Mouse (Mus musculus) gastrocnemius, adult 8-10 months (tissue): ENCODE results near the gene Map3k5. TPM values are rescaled to one million over a fixed set of nuclear protein-coding genes. Genes with fewer than 3 reads are reported as not detected.
A peak's percentile ranks its signal among the peaks of the same experiment; 100 is the strongest.

Experiments used
- DNase-seq, 2 experiments: peaks; one replicate each; pipeline ENCODE4 v3.0.0; 2022; ENCODE audit warnings: low spot score in 2 of 2
- total RNA-seq, 4 experiments: library from RNA; stranded (reverse); gene quantifications; 2 replicates each; pipeline ENCODE4 v1.2.4; 2022

Map3k5 gene
- total RNA-seq, 4 experiments from 2014 or later, result 6.0 to 8.3 (median 6.6) TPM

DNA sequence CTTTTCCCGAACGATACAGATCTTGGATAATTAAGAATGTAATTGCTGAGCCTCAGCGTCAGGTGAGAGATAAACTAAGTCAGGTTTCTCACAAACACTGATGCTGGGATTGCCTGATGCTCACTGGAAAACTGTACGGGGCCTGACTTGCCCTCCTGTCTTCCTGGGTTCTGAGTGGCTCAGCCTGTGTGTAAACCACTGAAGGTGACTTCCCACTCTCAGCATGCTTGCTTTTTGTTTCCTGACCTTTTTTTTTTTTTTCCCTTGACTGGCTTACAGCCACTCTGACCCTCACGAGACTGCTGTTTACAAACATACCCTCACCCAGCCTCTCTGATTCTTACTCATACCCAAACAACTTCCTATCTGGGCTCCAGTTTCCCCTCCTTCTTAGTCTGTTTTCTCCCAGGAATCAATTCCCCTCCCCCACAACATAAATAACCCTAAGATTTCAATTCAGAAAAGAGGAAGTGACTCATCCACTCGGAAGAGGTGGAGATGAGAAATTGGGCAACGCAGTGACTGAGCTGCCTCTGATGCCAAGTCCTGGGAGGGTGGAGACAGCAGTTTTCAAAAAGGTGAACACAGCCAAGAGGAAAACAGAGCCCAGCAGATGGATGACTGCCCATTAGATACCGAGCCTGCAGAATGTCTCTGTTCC is 170.1 kb downstream of the Map3k5 start:
- DNase-seq, result peak; percentile 49 to 73

DNA sequence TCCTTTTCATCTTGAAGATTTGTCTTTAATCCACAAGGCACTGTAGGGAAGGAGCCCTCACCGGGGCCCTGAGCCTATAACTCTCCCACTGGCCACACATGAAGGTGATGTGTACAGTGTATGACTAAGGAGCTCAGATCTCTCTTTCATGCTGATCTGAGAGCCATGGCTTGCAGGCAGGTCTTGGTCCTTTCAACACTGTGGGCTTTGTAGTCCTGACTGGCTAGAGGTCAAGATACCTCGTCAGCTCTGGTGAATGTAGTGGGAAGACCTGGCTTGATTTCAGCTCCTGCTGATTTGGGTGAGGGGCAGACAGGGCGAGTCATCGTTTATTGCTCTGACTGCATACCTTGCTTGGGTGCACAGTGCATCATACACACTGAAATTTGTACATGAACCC is 171.3 kb downstream of the Map3k5 start:
- no peak for DNase-seq

DNA sequence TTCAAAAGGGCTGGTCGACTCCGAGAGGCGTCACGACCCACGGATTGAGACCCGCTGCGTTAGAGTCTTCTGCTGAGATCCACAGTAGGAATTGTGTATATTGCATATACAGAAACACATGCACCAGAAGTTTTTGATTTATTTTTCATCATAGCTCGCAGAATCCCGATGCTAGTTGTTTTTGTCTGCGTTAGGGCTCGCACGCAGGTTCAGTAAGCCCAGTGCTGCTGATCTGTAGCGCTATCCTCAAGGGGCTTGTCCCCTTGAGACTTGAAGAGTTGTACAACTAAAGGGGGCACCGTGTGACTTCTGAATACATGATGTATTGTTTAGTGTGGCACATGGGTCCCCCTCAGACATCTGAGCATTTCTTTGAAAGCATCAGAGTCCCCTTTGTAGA is 172.8 kb downstream of the Map3k5 start:
- no peak for DNase-seq

DNA sequence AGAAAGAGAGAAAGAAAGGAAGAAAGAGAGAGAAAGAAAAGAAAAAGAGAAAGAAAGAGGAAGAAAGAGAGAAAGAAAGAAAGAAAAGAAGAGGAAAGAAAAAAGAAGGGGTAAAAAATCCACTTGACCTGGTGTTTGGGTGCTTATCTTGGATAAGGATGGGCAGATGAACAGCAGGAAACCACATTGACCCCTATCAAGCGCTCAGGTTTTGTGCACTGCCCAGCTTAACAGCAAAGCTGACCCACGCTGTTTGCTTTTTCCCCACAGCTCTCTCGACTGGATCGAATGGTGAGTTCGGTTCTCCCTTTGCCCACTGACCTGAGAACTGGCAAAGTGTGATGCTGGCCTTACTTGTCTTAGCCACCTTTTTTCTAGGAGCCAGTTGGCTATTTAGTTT is 177.2 kb downstream of the Map3k5 start:
- DNase-seq, result no peak

DNA sequence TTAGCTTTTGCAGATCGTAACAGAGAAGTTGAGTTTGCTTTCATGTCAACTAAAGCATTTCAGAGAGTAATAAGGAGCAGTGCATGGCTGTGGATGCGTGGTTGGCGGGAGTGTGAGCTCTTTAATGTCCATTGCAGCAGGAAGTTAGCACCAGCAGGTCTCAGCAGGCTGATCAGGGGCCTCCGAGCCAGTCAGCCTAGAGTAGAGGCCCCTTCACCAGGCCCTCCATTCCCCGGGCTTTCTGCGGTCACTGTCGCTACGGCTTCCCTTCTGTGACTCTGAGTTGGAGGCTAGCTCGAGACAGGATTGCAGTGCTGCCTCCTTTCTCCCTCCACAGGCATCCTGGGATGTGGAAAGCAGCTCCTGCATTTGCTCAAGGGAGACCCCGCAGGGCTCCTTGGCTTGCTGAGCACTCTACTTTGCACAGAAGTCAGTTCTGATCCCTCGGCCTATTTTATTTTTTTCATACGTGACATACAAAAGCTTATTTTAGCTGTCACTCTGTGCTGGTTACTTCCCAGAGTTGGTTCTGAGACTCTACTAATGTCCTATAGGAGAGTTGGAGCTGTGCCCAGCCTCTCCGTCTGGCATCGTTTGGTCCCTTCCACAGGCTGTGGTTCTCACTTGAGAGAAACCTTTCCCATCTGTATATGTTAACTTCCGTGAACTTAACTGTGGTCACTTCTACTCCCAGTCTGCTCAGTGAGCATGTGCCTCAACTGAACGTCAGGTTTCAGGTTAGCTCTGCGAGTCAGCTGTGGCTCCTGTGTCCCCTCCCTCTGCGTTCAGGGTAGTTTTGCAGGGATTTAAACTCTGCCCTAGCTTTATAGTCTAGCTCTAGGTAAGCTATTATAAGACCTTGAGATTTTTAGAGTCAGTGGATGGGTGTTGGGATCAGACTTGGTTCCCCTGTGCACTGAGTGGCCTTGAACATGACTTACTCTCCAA is 178.0 kb downstream of the Map3k5 start:
- no peak for DNase-seq

DNA sequence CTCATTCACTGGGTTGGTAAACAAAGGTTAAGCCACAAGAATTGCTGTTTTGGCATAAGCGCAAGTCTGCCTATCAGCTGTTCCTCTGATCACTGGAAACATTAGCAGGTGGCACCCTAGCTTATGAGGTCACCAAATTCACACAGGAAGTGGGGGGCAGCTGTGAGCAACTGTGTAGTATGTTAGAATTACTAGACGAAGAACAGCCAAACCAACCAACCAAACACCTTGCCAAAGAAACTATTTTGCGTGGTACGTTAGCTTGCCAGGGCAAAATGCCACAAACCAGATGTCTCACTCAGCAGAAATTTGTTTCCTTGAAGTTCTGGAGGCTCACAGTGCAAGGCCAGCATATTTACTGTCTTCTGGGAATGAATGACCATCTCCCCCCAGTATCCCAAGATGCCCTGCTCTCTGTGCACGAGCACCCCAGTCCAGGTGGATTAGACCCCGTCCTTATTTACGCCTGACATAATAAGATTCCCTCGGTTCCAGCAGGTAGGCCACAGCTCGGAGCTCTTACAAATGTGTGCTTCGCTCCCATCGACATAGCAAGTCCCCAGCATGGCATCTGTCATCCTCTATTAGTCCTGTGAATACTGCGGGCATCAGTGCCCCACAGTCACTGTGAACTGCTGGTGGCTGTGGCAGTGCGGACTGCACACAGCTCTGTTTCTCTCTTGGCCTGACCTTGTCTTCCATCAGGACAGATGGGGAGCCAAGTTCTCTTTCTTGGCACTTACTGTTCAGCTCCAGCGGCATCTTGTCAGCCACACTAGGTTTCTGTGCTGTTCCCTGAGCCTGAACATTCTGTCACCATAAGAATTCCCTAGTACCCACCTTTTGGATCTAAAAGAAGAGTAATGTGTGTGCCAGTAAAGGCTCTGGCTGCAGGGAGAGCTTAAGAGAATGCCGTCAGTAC is 185.5 kb downstream of the Map3k5 start:
- no peak for DNase-seq

DNA sequence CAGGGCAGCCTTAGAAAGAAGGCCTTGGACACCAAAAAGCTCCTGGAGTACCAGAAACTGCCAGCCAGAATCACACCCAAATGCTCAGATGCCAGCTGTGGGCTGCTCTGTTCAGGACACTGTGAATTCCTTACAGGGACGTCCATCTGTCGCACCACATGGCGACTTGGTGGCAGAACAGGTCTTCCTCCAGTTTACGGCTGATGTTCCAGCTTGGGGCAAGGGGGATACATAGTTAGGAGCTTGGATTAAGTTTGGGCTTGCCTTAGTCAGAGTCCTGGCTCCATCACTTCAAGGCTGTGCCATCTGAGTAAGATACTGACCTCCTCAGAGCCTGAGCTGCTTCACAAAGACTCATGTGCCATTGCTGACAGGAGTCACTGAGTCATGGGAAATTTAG is 187.7 kb downstream of the Map3k5 start:
- DNase-seq, result no peak

DNA sequence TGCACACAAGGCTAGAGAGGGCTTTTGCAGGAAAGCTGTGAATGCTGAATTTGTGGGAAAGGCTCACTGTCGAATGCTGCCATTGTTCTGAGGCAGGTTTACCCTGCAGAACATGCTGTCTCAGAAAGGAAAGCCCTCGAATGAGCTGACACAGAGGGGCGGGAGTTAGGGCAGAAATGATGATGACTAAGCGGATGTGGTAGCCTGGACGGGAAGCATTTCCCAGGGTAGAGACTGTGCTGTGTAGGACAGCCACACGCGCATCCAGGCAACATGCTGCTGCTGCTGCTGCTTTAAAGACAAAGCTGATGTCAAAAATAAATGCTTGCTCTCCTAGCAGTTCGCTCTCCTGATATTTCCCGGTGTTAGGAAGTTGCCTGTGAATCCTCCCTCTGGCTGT is 189.1 kb downstream of the Map3k5 start:
- no peak for DNase-seq

DNA sequence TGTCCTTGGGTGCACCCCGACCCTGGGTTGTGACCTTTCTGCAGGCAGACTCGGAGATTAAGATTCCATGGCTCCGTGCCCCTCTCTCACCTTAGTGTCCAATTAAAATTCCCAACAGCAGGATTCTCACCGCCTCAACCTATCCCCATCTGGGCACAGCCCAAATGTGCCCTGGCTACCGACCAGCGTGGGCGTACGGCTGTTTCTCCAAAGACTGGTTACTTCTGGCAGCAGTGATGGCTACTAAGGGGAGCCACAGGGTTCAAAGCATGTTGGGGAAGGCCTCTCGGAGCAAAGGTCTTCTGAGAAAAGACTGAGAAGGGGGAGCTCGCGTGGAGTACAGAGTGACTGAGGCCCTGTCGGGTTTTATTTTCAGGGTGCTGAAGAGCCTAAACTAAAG is 190.3 kb downstream of the Map3k5 start:
- DNase-seq, result no peak

DNA sequence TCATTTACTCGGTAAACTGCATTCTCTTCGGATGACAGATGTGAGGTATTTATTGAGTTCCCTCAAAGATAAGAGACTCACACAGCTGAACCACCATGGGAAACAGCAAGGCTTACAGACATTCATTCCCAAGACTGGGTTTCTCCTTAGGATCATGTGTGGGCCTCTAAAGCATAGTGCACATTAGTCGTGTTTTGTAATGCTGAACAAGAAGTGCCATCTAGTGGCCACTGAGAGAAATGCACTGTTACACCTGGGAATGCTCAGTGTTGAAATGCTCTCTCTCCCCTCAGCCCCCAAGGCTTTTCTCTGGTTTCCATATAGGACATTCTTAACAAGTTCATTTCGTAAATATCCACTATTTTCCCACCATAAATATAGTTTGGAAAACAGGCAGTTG is 191.0 kb downstream of the Map3k5 start:
- DNase-seq, result peak in 1 of 2 experiments; percentile 27

DNA sequence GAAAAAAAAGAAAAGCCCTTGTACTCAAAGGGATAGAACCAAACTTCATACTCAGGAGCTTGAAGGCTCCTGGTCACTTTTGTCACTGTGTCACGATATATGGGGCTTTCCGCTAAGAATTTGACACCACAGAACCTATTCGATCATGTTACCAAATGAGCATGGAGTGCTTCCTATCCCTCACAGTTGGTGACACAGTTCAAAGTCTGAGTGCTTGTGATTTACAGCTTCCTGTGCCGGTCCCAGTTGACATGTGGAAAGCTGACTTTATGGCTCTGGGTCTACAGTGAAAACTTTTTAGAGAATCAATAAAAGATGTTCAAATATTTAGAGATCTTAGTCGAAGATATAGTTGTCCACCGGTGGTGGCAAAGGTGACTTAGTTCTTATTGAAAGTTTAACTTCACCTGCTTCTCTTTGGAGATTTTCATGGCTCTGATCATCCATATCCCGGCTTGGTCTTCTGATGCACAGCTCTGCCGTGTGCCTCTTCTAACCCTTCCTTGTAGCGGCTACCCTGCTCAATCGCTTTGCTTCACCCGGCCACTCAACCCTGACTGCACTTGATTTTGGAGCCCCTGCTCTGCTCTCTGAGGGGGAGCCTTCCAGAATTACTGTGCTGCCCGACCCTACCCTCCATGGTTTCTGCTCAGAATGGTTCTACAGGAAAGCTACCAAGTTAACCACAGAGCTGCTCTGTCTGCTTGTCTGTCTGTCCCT is 198.8 kb downstream of the Map3k5 start:
- DNase-seq, result no peak

DNA sequence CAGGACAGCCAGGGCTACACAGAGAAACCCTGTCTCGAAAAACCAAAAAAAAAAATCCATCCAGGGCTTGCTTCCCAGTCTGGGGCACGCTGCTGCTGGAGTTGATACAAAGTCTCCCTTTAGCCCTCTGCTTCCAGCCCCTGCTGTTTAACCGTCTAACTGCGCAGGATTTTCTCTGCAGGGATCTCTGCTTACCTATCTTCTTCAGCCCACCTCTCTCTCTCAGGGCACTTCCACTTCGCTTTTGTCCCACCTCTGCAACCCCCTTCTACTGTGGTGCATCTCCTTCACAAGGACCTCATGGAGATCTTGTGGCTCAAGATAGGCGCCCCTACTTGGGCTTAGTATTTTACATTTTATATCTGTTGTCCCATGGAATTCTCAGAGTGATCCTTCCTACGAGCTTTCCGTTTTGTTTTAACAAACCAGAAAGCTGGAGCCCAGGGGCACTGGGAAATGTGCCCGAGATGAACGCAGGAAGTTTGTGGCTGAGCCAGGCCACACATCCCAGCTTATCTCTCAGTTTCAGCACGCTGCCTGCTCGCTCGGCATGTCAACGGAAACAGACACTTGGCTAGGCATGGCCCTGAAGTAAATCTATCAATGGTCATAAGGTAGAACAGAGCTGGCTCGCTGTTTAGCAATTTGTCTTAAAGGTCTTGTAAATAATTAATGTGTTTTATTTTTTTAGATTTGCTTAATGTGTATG is 201.2 kb downstream of the Map3k5 start:
- DNase-seq, result no peak

DNA sequence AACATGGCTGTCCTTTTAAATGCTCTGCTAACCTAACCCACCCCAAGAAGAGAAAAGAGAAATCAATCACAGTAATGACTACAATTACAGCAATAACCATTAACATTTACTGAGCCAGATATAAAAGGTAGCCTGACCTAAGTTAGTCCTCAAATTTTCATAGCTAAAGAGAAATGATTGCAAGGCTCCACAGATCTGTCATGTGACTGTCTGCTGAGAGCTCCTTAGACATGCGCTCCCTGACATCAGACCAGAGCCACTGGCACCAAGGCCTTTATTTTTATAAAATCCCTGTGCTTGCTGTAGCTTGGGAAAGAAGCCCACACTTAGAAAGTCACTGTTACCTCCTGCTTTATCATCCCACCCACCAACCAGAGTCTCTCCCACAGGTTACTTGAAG is 202.2 kb downstream of the Map3k5 start:
- DNase-seq, result no peak

DNA sequence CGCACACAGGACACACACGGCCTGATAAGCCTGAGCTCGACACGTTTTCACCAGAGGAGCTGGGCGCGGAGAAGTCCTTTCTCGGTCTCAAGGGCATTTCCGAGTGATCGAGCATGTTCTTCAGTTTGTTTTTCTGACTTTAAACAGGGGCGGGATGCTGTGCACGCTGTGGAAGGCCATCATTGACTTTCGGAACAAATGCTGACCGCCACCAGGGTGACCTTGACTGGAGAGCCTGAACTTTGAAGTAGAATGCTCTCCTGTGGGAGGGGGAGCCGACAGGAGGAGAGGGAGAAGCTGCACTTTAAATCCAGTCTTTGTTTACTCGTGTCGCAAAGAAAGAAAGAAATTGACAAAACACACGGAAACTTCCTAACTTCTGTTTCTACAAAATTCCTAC is 207.1 kb downstream of the Map3k5 start:
- DNase-seq, result no peak

DNA sequence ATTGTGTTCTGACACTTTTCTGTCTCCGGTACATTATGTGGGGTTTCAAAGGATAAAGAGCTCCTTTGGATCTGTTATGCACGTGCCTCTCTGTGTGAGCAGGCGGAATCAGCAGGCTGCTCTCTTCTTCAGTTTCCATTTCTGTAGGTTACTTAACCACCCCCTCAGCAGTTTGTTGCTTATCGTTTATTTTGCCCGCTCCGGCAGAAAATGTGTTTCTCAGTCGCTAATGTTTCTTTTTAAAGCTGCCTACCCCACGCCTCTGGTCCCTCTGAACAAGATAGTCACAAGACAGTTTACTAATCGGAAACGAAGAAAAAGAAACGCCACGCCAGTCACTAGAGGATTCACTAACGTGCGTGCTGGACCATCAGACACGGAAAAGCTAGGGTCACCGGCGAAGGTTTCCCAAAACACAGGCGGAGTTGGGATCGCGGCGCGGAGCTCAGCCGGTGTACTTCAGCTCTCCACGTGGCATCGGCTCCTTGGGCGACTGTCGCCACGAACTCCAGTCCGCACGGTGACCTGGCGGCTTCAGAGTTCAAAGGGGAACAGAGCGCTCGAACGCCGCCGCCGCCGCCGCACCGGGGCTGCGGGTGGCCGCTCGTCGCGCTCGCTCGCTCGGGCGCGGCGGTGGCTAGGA is 214.0 kb downstream of the Map3k5 start, which contains the start of gene Map7:
Gene Map7 (plus strand): TSS at position 342 of the 643 bp plus-strand sequence.
- no peak for DNase-seq

DNA sequence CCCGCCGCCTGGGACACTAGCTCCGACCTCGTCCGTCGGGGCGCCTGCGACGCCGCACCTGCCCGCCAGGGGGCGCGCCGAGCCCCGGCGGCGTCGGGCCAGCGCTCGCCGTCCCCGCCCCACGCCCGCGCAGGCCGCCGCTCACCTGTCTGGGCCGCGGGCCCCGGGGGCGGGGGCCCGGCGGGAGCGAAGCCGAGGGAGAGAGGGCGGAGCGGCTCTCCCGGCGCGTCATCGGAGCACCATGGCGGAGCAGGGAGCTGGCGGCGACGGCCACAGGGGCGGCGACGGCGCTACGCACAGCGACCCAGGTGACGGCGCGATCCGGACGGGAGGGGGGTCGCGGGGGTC is 214.5 kb downstream of the Map3k5 start:
- no peak for DNase-seq

DNA sequence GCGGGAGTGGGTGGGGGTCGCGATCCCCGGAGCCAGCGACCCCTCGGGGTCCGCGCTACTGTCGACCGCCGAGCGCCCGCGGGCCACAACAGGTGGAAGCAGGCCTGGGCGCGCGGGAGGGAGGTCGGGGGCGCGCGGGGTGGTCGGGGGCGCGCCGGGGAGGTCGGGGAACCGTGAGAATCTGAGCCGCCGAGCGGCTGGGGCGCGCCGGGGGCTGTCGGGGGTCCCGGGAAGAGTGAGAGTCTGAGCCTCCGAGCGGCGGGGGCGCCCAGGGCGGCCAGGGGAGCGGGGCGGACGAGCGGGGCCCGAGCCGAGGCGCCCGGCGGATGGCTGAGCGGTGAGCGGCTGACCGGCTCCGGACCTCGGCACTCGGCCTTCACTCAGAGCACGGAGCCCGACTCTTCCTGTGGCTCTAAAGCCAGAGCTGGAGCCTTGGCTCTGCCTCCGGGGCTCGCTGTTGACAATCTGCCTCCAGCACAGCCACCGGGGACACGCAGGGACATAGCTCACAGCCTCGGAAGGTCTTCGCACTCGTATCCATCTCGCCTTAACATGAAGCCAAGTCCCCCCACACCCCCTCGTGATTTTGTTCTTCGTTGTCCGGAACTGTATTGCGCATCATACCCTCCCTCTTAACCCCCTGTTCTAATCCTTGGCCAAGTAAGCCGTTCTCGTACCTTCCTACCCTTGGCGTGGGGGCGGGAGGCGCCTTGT is 215.0 kb downstream of the Map3k5 start:
- peak in 1 of 2 experiments; percentile 10 for DNase-seq

DNA sequence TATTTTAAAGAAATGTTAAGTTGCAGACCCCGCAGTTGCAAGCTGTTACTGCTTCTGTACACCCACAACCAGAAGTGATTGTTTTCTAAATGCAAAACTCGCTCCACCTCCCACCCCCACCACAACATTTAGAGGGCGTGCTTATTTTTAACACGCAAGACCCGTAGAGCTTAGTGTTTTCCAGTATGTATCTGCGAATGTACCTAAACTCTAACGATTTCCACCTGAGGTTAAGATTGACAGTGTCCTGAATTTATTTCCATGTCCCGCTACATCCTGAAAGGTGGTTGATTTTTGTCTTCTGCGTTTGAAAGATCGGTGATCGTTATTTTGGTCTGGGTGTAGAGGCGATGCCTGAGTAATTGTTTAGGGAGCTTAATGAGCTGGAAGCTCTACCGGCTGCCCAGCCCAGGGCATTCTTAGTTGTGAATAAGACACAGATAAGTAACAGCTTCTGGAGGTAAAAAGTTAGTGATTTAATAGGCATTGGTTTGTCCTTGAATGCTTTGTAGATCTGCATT is 215.6 kb downstream of the Map3k5 start:
- DNase-seq, result no peak

DNA sequence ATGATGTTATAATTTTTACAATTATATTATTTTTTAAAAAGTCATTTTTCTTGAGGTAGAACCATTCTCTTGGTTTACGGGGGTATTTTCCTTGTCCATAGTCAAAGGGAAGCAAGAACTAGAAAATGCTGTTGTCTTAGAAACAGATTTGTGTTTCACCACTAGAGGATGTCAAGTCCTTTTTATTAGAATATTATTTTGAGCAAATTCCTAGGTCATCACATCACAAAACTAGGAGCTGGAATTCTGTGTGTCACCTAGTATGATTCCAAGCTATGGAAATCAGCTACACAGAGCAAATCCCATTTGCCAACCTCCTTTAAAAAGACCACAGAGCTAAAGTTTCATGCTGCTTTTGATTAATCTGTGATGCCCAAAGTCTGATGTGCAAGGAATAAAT is 217.9 kb downstream of the Map3k5 start:
- DNase-seq, result no peak
